Mouse (Mus musculus): ENCODE measurements around the gene Thap2. TPM values are rescaled to one million over a fixed set of nuclear protein-coding genes. Genes with fewer than 3 reads are reported as not detected.

Thap2 gene
- polyA plus RNA-seq, 1 experiment from 2014 or later, result 14.1 TPM

- no peak overlapping the region for H3K9ac ChIP-seq (ENCODE audit: low read length)
- no peak for ATAC-seq (ENCODE audit: insufficient number of reproducible peaks, insufficient read depth, low FRiP score, low read depth)
Measured at GRCm38 (mm10) chr10:115354553-115354952, 29.7 kb downstream of the Thap2 start.

GRCm38 (mm10) chr10:115350810-115351397, 33.3 kb downstream of the Thap2 start:
- no peak overlapping the region for H3K9ac ChIP-seq (ENCODE audit: low read length)
- 75% methylated on average over 2 of the region's 2 CpGs for WGBS
- H3K4me2 ChIP-seq (ENCODE audit: low read length), result no peak overlapping the region
- H3K36me3 ChIP-seq (ENCODE audit: control insufficient read depth, insufficient read depth, low read length), result peaks cover 6% of the 10 kb centered on the region; the same call in 1 of the 2 replicates
- no peaks in the 10 kb centered on the region for H3K9me3 ChIP-seq (ENCODE audit: control insufficient read depth, low read length)
- ATAC-seq (ENCODE audit: insufficient number of reproducible peaks, insufficient read depth, low FRiP score, low read depth), result no peak
- H3K27ac ChIP-seq (replicated peaks in 1 of 2; ENCODE audit: control insufficient read depth in 1 of 2, insufficient read depth in 1 of 2, low read depth in 2 of 2, low read length in 2 of 2), result no peak overlapping the region
- H3K27me3 ChIP-seq (ENCODE audit: control insufficient read depth, insufficient read depth, low read length), result no peaks in the 10 kb centered on the region
- no peak overlapping the region for H3K4me3 ChIP-seq (ENCODE audit: control insufficient read depth in 1 of 2, insufficient read depth in 1 of 2, low read depth in 1 of 2, low read length in 2 of 2)
- H3K4me1 ChIP-seq (ENCODE audit: control insufficient read depth in 2 of 2, insufficient read depth in 2 of 2, low read length in 2 of 2), result no peaks in the 10 kb centered on the region

More at GRCm38 (mm10) chr10:115354553-115354952, 29.7 kb downstream of the Thap2 start:
- Histone ChIP-seq H3K9me3 (ENCODE audit: control insufficient read depth, low read length) (no peaks in the 10 kb centered on the region), H3K4me2 (ENCODE audit: low read length) (no peak overlapping the region), H3K27me3 (ENCODE audit: control insufficient read depth, insufficient read depth, low read length) (no peaks in the 10 kb centered on the region), H3K27ac (replicated peaks in 1 of 2; ENCODE audit: control insufficient read depth in 1 of 2, insufficient read depth in 1 of 2, low read depth in 2 of 2, low read length in 2 of 2) (no peak overlapping the region), H3K4me3 (ENCODE audit: control insufficient read depth in 1 of 2, insufficient read depth in 1 of 2, low read depth in 1 of 2, low read length in 2 of 2) (no peak overlapping the region), H3K36me3 (ENCODE audit: control insufficient read depth, insufficient read depth, low read length) (peaks cover 11% of the 10 kb centered on the region; the same call in 1 of the 2 replicates), H3K4me1 (ENCODE audit: control insufficient read depth in 2 of 2, insufficient read depth in 2 of 2, low read length in 2 of 2) (no peaks in the 10 kb centered on the region)
- WGBS, result 56% methylated on average over 6 of the region's 6 CpGs

GRCm38 (mm10) chr10:115349509-115349908, 34.7 kb downstream of the Thap2 start:
- Histone ChIP-seq H3K27me3 (ENCODE audit: control insufficient read depth, insufficient read depth, low read length) (no peaks in the 10 kb centered on the region), H3K27ac (replicated peaks in 1 of 2; ENCODE audit: control insufficient read depth in 1 of 2, insufficient read depth in 1 of 2, low read depth in 2 of 2, low read length in 2 of 2) (no peak overlapping the region), H3K4me1 (ENCODE audit: control insufficient read depth in 2 of 2, insufficient read depth in 2 of 2, low read length in 2 of 2) (no peaks in the 10 kb centered on the region), H3K4me3 (ENCODE audit: control insufficient read depth in 1 of 2, insufficient read depth in 1 of 2, low read depth in 1 of 2, low read length in 2 of 2) (no peak overlapping the region), H3K9ac (ENCODE audit: low read length) (no peak overlapping the region), H3K4me2 (ENCODE audit: low read length) (no peak overlapping the region), H3K36me3 (ENCODE audit: control insufficient read depth, insufficient read depth, low read length) (peaks cover 15% of the 10 kb centered on the region), H3K9me3 (ENCODE audit: control insufficient read depth, low read length) (no peaks in the 10 kb centered on the region)
- 82% methylated on average over 7 of the region's 7 CpGs for WGBS
- ATAC-seq (ENCODE audit: insufficient number of reproducible peaks, insufficient read depth, low FRiP score, low read depth), result no peak

GRCm38 (mm10) chr10:115349029-115349428, 35.2 kb downstream of the Thap2 start:
- Histone ChIP-seq H3K4me2 (ENCODE audit: low read length) (no peak overlapping the region), H3K4me3 (ENCODE audit: control insufficient read depth in 1 of 2, insufficient read depth in 1 of 2, low read depth in 1 of 2, low read length in 2 of 2) (no peak overlapping the region), H3K27ac (replicated peaks in 1 of 2; ENCODE audit: control insufficient read depth in 1 of 2, insufficient read depth in 1 of 2, low read depth in 2 of 2, low read length in 2 of 2) (no peak overlapping the region), H3K27me3 (ENCODE audit: control insufficient read depth, insufficient read depth, low read length) (no peaks in the 10 kb centered on the region), H3K9ac (ENCODE audit: low read length) (no peak overlapping the region), H3K36me3 (ENCODE audit: control insufficient read depth, insufficient read depth, low read length) (peaks cover 15% of the 10 kb centered on the region), H3K9me3 (ENCODE audit: control insufficient read depth, low read length) (no peaks in the 10 kb centered on the region), H3K4me1 (ENCODE audit: control insufficient read depth in 2 of 2, insufficient read depth in 2 of 2, low read length in 2 of 2) (no peaks in the 10 kb centered on the region)
- 82% methylated on average over 10 of the region's 10 CpGs for WGBS
- no peak for ATAC-seq (ENCODE audit: insufficient number of reproducible peaks, insufficient read depth, low FRiP score, low read depth)

GRCm38 (mm10) chr10:115348131-115348530, 36.1 kb downstream of the Thap2 start:
- H3K4me3 ChIP-seq (ENCODE audit: control insufficient read depth in 1 of 2, insufficient read depth in 1 of 2, low read depth in 1 of 2, low read length in 2 of 2), result no peak overlapping the region
- H3K4me2 ChIP-seq (ENCODE audit: low read length), result no peak overlapping the region
- H3K27me3 ChIP-seq (ENCODE audit: control insufficient read depth, insufficient read depth, low read length), result no peaks in the 10 kb centered on the region
- no peak overlapping the region for H3K27ac ChIP-seq (replicated peaks in 1 of 2; ENCODE audit: control insufficient read depth in 1 of 2, insufficient read depth in 1 of 2, low read depth in 2 of 2, low read length in 2 of 2)
- peaks cover 22% of the 10 kb centered on the region for H3K36me3 ChIP-seq (ENCODE audit: control insufficient read depth, insufficient read depth, low read length)
- no peak for ATAC-seq (ENCODE audit: insufficient number of reproducible peaks, insufficient read depth, low FRiP score, low read depth)
- no peak overlapping the region for H3K9ac ChIP-seq (ENCODE audit: low read length)
- no peaks in the 10 kb centered on the region for H3K9me3 ChIP-seq (ENCODE audit: control insufficient read depth, low read length)
- no peaks in the 10 kb centered on the region for H3K4me1 ChIP-seq (ENCODE audit: control insufficient read depth in 2 of 2, insufficient read depth in 2 of 2, low read length in 2 of 2)
- 79% methylated on average over 6 of the region's 6 CpGs for WGBS

GRCm38 (mm10) chr10:115346444-115346843, 37.8 kb downstream of the Thap2 start:
- H3K9me3 ChIP-seq (ENCODE audit: control insufficient read depth, low read length), result no peaks in the 10 kb centered on the region
- no peak overlapping the region for H3K27ac ChIP-seq (replicated peaks in 1 of 2; ENCODE audit: control insufficient read depth in 1 of 2, insufficient read depth in 1 of 2, low read depth in 2 of 2, low read length in 2 of 2)
- H3K4me3 ChIP-seq (ENCODE audit: control insufficient read depth in 1 of 2, insufficient read depth in 1 of 2, low read depth in 1 of 2, low read length in 2 of 2), result no peak overlapping the region
- peaks cover 34% of the 10 kb centered on the region for H3K36me3 ChIP-seq (ENCODE audit: control insufficient read depth, insufficient read depth, low read length)
- no peak for ATAC-seq (ENCODE audit: insufficient number of reproducible peaks, insufficient read depth, low FRiP score, low read depth)
- H3K4me2 ChIP-seq (ENCODE audit: low read length), result no peak overlapping the region
- H3K4me1 ChIP-seq (ENCODE audit: control insufficient read depth in 2 of 2, insufficient read depth in 2 of 2, low read length in 2 of 2), result no peaks in the 10 kb centered on the region
- no peaks in the 10 kb centered on the region for H3K27me3 ChIP-seq (ENCODE audit: control insufficient read depth, insufficient read depth, low read length)
- no peak overlapping the region for H3K9ac ChIP-seq (ENCODE audit: low read length)

- Histone ChIP-seq H3K9ac (ENCODE audit: low read length) (no peak overlapping the region), H3K36me3 (ENCODE audit: control insufficient read depth, insufficient read depth, low read length) (peaks cover 43% of the 10 kb centered on the region), H3K27ac (replicated peaks in 1 of 2; ENCODE audit: control insufficient read depth in 1 of 2, insufficient read depth in 1 of 2, low read depth in 2 of 2, low read length in 2 of 2) (no peak overlapping the region), H3K4me2 (ENCODE audit: low read length) (no peak overlapping the region), H3K4me1 (ENCODE audit: control insufficient read depth in 2 of 2, insufficient read depth in 2 of 2, low read length in 2 of 2) (no peaks in the 10 kb centered on the region), H3K4me3 (ENCODE audit: control insufficient read depth in 1 of 2, insufficient read depth in 1 of 2, low read depth in 1 of 2, low read length in 2 of 2) (no peak overlapping the region), H3K9me3 (ENCODE audit: control insufficient read depth, low read length) (no peaks in the 10 kb centered on the region), H3K27me3 (ENCODE audit: control insufficient read depth, insufficient read depth, low read length) (no peaks in the 10 kb centered on the region)
- WGBS, result 90% methylated on average over 4 of the region's 4 CpGs
- no peak for ATAC-seq (ENCODE audit: insufficient number of reproducible peaks, insufficient read depth, low FRiP score, low read depth)
Measured at GRCm38 (mm10) chr10:115342771-115343425, 41.3 kb downstream of the Thap2 start.

Measured in heart, embryonic 14.5 days (tissue).